Mouse (Mus musculus) spleen, postnatal 36 days (tissue): ENCODE results near the gene Adad2.

Source experiments
- DNase-seq, 2 experiments: peaks; one replicate each; pipeline ENCODE4 v3.0.0; 2022; ENCODE audit warnings: low spot score in 2 of 2, mixed read lengths in 1 of 2

The Adad2 gene

DNA sequence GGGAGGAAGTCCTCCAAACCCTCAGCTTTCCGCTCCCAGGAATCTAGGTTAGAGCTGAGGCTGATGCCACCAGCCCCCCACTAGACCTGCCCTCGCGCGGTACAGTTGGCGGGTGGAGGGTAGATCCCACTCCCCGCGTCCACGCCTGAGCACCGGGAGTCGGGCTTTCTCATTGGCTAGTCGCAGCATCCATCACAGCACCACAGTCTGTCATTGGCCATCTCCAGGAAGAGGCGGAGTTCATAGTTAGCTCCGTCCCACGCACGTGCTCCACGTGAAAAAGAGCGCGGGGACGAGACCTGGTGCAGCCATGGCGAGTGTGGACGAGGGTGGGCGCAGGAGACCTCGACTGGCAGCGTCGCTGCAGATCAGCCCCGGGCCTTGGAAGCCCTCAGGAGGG lies at the start of gene Adad2:
Gene Adad2 (plus strand): TSS at position 277 of the 400 bp plus-strand sequence.
- DNase-seq: no peak

DNA sequence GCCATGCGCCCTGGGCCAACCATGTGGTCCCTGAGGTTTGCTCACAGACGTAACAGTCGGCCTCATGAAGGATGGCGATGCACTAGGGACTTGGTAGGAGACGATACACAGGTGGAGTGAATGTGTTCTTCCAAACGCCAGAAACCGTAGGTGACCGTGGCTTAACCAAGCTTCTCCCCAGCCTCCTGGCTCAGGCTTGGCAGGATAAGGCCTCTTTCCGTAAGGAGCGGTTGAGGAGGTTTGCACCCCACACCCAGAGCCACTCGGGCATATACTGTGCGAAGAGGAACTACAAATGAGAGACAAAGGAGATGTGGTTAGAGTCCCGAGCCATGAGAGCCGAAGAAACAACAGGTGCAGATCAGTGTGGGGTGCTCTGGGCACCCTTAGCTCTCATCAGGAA lies 48.7 kb upstream of the Adad2 start:
- peak; percentile 60 to 66 for DNase-seq

DNA sequence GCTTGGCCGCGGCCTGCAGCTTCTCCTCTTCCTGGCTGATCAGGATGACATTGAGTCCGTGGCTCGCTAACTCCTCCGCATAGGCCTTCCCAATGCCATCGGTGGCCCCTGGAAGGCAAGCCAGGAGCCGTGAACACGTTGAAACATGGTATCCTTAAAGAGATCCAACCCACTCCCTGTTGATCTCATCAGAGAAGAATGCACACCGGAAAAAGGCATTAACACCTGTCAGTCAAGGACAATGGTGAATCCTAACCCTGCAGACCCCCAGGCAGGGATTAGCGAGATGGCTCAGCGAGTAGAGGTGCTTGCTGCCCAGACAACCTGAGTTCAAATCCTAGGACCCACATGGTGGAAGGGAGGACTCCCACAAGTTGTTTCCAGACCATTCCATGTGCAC lies 46.2 kb upstream of the Adad2 start:
- no peak for DNase-seq

DNA sequence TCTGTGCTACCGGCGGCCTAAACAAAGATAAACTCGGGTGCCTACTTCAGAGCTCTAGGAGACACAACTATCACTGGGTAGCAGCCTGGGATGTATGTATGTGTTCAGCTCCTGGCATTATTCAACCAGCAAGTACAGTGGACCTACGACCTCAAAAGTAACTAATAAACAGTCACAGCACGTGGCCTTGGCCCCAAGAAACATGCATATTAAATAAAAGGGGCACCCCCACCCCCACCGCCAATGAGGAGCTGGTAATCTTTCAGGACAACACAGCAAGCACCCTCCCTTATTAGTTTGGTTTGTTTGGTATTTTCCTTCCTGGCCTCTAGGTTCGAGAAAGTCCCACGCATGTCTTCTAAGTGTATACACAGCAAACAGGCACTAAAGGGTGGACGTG lies 44.3 kb upstream of the Adad2 start:
- no peak for DNase-seq

DNA sequence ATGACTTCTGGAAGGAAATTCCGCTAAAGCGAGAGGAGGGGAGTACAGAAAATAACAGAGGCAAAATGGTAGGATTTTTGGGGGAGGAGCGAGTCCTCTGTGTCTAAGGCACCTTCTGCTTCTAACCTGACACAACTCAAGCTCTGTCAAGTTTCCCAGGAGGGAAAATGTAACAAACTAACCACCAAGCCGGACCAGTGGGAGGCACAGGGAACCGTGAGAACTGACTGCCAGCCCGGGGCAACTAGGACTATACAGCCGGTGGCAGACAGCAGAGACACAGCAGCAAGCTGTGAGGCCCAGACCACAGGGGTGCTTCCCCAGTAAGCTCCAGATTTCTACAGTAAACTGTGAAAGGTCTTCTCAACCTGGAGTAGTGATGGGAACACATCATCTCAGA lies 43.6 kb upstream of the Adad2 start:
- no peak for DNase-seq

DNA sequence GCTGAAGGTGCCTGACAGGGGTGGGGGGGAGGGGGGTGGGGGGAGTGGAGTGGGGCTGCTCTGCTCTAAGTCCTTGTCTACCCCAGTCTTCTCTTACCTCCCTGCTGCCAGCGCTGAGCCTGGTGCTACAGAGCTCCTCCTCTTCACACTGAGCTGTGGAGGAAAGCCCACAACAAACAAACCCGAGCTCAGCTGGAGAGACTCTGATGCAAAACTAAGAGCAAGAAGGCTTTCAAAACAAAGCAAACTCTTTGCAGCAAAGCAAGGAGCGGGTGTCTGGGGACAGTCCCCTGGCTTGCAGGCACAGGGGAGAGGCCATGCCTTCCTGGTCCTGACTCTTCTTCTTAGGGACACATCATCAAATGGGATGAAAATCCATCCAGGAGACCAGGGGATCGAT lies 42.7 kb upstream of the Adad2 start:
- DNase-seq: peak; percentile 20 to 22

DNA sequence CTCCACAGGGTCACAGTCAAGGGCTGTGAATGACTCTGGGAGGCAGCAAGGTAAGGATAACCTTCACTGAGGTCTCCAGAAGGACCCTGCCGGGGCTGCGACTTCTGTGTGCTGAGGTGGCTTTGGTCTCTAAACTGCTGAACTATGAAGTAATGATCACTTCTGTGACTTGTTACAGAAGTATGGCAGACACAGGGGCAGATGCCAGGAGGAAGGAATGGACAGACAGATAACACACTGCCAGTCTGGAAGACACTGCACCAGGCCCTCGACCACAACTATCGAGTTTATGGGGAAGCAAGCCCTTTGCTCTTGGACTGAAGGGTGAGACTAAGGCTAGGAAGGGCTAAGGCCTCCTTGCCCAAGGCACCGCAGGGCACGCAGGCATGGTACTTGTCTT lies 41.4 kb upstream of the Adad2 start:
- no peak for DNase-seq

DNA sequence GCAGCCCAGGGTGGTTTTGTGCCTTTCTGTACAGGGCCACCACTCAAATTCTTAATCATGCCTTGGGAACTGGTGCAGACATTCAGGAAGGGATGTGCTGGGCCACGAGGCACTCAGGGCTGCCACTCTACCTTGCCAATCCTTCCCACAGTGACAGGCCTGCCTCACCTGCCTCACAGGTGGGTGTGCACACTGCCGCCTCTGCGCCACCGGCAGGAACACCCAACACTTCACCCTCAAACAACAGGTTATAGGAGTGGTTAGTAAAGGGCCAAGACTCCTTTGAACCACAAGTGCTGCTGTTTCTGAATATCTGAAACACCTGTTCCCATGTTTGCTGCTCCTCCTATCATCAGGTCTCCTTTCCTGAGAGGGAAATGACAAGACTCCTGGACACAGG lies 40.1 kb upstream of the Adad2 start:
- DNase-seq: no peak

DNA sequence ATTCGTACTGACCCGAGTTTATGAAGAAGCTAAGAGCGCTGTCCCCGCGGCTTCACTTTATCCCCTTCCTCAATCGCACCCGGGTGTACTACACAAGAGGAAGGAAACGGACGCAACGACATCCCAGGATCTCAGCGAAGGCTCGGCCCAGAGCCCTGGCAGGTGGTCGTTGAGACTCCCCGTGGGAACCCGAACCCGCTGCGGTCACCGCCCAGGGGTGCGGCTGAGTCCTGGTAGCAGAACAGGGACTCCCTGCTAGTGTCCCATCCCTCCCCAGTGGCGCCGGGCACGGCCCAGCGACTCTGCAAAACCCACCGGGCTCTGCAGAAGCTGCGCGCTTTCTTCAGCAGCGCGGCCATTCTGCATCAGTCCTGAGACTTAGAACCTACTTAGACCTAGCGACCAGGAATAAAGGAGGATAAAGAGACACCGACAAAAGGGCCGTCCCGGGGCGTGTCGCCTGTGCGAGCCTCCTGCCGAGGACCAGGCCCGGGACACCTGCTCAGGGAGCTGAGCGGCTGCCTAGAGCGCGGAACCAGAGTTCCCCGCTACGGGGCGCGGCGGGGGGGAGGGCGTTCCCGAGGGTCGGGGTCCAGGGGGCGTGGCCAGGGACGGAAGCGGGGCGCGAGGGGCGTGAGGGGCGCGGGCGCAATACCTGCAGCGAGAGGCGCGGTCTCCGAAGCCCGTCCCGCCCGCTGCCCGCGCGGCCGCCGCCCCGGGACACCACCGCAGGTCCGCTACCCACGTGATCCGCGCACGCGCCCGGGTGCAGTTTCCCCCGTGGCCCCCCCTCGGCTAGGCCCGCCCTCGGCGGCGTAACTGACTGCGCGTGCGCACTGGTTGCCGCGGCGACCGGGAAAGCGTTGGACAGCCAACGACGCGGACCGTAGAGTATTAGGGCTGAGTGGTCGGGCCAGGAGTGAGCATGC lies 37.8 kb upstream of the Adad2 start, which contains the start of the genes Hsdl1 and Dnaaf1:
Gene Hsdl1 (minus strand): TSS at position 747 of the 929 bp plus-strand sequence.
Gene Dnaaf1 (plus strand): TSS at position 799 of the 929 bp plus-strand sequence.
- peak; percentile 94 to 95 for DNase-seq

DNA sequence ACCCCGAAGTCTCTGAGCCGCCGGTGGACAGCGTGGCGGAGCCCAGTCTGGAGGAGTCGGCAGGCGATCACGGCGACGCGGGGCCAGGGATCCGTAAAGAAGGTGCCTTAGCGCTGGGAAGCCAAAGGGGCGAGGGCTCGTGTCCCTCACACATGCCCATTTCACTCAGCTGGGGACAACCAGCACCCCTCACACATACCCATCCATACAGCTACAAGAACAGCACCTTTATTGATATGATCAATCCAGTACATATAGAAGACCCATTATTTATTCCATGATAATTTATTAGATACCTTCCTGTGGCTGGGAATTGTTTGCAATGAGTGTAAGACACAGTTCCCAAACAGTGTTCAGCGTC lies 37.2 kb upstream of the Adad2 start:
- DNase-seq: no peak

DNA sequence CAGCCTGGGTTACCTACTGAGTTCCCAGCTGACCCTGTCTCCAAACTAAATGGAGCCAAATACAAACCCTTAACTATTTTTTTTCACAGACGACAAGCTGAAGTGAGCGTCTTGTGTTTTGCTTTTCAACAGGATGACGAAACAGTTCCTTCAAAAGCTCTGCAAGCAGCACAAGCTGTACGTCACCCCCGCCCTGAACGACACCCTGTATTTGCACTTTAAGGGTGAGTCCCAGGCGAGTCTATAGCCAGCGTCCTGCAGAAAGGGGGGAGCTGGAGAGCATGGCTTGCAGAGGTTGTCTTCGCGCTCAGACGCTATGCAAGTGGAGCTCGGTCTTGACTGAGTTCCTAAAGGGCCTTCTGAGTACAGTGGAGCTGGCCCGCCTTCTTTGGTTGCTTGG lies 33.5 kb upstream of the Adad2 start:
- no peak for DNase-seq

DNA sequence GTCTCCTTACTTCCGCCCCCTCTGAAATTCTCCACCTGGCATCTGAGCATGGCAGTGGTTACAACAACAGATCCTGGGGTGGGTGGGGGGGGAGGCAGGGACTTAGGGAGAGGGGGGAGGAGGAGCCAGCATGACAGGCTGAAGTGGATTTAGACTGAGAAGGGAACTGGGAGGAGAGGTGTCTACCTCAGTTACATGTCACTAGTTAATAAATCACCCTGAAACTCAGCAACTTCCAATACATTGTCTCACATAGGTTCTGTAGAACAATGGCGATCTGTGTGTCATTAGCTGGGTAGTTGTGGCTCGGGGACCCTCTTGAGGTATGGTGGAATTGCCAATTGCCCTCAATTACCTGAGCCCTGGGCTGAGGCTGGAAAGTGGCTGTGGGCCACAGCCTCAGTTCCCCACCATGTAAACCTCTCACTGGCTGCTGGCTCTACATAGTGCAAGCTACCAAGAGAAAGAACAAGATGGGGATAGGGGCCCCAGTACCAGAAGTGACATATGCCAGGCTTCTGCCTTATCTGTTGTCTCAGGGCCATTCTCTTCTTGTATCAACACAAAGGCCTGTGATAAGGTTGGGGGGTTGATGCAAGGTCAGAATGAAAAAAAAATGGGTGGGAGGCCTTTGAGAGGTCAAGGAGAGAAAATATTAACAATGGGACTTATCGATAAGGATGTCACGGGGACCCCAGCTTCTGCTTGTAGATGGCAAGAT lies 31.9 kb upstream of the Adad2 start:
- DNase-seq: no peak

DNA sequence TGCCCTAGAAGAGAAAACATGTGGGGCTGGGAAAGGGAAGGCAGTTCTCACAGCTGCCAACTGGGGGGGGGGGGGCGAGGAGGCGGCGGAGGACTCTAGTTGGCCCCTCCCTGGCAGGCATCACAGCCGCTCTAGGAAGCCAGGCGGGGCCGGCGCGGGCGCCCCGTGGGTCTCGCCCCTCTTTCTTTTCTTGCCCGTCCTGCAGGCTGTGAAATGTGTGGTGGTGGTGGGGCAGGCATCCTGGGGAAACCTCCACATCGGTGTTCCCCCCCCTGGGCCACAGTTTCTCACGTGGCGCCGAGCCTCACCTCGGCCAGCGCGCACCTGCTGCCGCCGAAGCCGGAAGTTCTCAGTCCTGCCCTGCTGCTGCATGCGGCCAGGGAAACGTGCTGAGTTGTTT lies 26.6 kb upstream of the Adad2 start:
- DNase-seq: peak in 1 of 2 experiments; percentile 27

DNA sequence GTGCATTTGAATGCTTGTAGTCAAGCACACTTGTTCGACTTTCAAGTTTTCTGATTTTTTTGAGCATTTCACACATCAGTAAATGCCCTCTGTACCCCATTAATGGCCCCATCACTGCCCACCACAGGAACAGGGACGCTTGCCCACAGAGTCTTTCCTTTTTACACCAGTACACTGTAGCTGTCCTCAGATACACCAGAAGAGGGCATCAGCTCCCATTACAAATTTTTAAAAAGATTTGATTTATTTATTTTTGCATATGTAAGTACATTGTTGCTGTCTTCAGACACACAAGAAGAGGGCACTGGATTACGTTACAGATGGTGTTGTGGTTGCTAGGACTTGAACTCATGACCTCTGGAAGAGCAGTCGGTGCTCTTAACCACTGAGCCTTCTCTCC lies 24.2 kb upstream of the Adad2 start:
- no peak for DNase-seq

DNA sequence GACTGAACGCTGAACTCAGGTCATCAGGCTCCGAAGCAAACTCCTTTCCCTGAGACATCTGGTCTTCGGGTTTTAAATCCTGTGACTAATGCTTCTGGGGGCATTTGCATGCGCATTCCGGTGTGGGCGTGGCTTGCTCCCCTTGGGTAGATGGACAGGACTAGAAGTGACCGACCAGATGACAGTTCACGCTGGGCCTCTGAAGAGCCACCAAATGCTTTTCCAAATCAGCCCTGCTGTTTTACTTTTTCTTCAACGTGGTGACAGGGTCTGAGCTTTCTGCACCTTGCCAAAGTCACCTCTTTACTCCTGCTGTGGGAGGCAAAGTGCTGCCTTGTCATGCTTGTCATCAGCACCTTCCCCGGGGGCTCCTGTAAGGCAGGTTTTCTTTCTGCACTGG lies 23.7 kb upstream of the Adad2 start:
- DNase-seq: no peak

DNA sequence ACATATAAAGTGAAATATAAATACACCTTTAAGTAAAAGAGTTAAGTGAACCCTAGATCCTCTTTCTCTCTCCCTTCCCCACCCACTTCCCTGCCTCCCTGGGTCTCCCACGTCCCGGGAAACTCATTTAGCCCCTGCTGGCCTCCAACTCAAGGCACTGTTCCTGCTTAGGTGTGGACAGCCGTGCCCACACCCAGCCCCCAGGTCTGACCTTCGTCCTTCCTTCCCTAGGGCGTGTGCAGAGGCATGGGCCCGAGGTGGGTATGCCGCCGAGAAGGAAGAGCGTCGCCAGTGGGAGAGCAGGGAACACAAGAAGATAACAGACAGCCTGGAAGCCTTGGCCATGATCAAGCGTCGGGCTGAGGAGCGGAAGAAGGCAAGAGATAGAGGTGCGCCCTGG lies 22.2 kb upstream of the Adad2 start:
- no peak for DNase-seq

DNA sequence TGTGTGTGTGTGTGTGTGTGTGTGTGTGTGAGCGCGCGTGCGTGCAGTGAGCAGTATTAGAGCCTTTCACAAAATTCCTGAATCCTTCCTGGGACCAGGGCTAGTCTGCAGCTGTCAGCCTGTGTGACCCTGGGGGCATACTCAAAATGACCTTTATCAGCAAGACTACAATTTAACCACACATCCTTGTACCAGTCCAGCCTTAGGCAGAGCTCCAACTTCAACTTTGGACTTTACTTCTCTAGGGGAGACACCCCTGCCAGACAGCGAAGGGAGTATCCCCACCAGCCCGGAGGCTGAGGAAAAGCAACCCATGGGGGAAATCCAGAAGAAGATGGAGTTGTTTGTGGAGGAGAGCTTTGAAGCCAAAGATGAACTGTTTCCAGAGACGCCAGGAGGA lies 21.1 kb upstream of the Adad2 start:
- DNase-seq: no peak

DNA sequence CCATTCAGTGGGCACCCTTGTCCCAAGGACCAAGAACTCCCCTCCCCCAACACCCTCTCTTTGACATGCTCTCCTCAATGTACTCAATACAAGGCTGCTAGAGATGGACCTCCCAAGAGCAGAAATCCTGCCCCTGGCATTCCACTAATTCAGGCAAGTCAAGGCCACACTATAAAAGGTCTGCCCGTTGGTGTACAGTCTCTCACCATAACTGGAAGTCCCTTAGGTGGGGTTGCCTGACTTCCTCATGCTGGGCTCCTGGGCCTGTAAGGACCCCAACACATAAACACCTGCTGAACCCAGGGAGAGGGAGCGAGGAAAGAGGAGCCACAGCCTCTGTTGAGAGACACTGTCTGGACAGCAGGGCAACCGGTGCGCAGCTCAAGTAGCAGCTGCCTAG lies 8.8 kb upstream of the Adad2 start:
- no peak for DNase-seq

DNA sequence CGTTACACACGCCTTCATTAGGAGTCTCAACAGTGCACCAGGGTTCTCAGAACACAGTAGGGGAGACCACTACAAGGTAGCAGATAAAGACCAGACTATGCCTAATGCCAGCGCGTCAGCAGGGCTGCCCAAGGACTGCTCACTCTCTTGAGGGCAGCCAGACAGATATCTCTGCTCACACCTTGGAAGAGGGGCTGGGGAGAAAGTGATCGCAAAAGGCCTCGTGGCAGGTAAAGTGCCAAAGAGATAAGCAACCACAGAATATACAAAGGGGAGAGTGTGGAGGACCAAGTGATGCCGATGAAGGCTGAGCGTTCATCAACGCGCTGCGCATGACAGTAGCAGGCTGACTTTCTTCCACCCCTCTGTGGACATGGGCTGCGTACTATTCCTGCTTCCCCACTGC lies 8.1 kb upstream of the Adad2 start:
- DNase-seq: no peak

DNA sequence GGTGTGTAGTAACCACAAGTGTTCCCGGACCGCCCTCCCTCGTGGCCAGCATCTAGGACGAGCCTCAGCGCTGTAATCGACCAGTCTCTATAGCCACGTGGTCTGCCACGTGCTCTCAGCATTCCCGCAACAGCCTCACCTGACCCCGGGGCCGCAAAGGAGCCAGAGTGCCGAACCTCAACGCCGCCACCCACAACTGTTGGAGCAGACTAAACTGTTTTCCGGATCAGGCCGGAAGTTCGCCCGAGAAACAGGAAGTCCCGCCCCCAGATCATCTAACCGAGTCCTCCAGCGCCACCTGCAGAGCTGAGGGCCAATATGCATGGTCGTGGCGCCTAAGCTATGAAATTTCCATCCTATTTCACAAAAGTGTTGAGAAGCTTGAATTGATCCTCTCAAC lies 7.6 kb upstream of the Adad2 start, which contains the start of gene Taf1c:
Gene Taf1c (minus strand): TSS at position 227 of the 400 bp plus-strand sequence.
- DNase-seq: peak; percentile 89 to 94

DNA sequence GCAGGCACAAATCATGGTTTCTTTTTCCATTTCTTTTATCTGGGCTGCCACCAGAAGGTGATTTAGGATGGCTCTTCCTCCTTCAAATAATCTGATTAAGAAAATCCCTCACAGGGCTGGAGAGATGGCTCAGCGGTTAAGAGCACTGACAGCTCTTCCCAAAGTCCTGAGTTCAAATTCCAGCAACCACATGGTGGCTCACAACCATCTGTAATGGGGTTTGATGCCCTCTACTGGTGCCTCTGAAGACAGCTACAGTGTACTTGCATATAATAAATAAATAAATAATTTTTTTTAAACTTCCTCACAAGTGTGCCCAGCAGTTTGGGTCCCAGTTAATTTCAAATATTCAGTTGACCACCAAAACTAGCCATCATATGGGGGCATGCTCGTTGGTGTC lies 6.3 kb upstream of the Adad2 start:
- DNase-seq: no peak

DNA sequence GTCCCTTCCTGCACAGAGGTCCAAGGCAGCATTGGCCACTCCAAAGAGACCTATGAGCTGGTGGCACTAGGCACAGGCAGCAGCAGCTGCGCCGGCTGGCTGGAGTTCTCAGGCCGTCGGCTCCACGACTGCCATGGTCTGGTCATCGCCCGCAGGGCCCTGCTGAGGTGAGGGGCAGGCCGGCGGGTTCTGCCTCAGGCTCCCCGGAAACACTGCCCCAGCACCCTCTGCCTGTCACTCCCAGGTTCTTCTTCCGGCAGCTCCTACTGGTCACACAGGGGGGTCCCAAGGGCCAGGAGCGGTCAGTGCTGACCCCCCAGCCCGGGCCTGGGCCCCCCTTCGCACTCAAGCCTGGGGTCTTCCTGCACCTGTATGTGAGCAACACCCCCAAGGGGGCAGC lies 2.5 kb downstream of the Adad2 start:
- DNase-seq: no peak

DNA sequence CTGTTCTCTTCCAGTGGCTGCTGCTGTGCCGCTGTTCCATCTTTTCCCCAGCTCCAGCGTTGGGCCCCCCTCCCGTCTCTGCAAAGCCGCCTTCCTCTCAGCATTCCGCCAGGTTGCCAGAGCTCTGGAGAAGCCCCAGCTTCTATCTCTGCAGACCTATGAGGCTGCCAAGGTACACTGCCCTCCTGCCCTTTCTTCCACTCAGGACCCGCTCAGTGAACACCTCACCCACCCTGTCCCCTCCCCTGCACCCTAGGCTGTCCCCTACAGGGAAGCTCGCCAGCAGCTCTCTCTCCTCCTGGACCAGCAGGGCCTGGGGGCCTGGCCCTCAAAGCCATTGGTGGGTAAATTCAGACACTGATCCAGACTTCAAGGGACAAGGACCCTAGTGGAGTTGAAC lies 3.8 kb downstream of the Adad2 start:
- DNase-seq: no peak
